Mouse (Mus musculus): ENCODE measurements around the gene Itpkc. TPM values are rescaled to one million over a fixed set of nuclear protein-coding genes. Genes with fewer than 3 reads are reported as not detected.

The Itpkc gene
- polyA plus RNA-seq, 1 experiment from 2014 or later, result 7.2 TPM

GRCm38 (mm10) chr7:27212626-27213025 lies 15.8 kb downstream of the Itpkc start:
- Histone ChIP-seq H3K9ac (no peak overlapping the region), H3K4me1 (no peaks in the 10 kb centered on the region), H3K27ac (no peak overlapping the region), H3K4me2 (replicated peaks) (no peak overlapping the region), H3K4me3 (no peak overlapping the region), H3K9me3 (no peaks in the 10 kb centered on the region), H3K27me3 (no peaks in the 10 kb centered on the region), H3K36me3 (peaks cover 86% of the 10 kb centered on the region)
- no peak for ATAC-seq (ENCODE audit: low FRiP score, low read depth)
- WGBS, result 82% methylated on average over 2 of the region's 2 CpGs

GRCm38 (mm10) chr7:27203730-27204449 lies 24.6 kb downstream of the Itpkc start:
- 96% methylated on average over 8 of the region's 8 CpGs for WGBS
- Histone ChIP-seq H3K4me1 (no peaks in the 10 kb centered on the region), H3K9me3 (no peaks in the 10 kb centered on the region), H3K4me3 (no peak overlapping the region), H3K4me2 (replicated peaks) (no peak overlapping the region), H3K36me3 (peaks cover 63% of the 10 kb centered on the region), H3K27ac (no peak overlapping the region), H3K9ac (no peak overlapping the region), H3K27me3 (no peaks in the 10 kb centered on the region)
- no peak for ATAC-seq (ENCODE audit: low FRiP score, low read depth)

- no peak for ATAC-seq (ENCODE audit: low FRiP score, low read depth)
- Histone ChIP-seq H3K4me1 (peaks cover 11% of the 10 kb centered on the region), H3K9me3 (no peaks in the 10 kb centered on the region), H3K36me3 (peaks cover 40% of the 10 kb centered on the region), H3K27ac (no peak overlapping the region), H3K4me3 (no peak overlapping the region), H3K27me3 (no peaks in the 10 kb centered on the region), H3K4me2 (replicated peaks) (no peak overlapping the region), H3K9ac (no peak overlapping the region)
- WGBS, result 91% methylated on average over 8 of the region's 8 CpGs
These were observed 29.7 kb downstream of the Itpkc start for GRCm38 (mm10) chr7:27198779-27199178.

- no peak overlapping the region for H3K4me3 ChIP-seq
- H3K36me3 ChIP-seq, result peaks cover 40% of the 10 kb centered on the region
- no peaks in the 10 kb centered on the region for H3K27me3 ChIP-seq
- no peak overlapping the region for H3K9ac ChIP-seq
- peaks cover 16% of the 10 kb centered on the region for H3K4me1 ChIP-seq
- no peaks in the 10 kb centered on the region for H3K9me3 ChIP-seq
- ATAC-seq (ENCODE audit: low FRiP score, low read depth), result no peak
- no peak overlapping the region for H3K27ac ChIP-seq
- H3K4me2 ChIP-seq (replicated peaks), result no peak overlapping the region
These were observed 30.1 kb downstream of the Itpkc start for GRCm38 (mm10) chr7:27198355-27198754.

GRCm38 (mm10) chr7:27197634-27198033 lies 30.8 kb downstream of the Itpkc start:
- no peaks in the 10 kb centered on the region for H3K27me3 ChIP-seq
- no peak overlapping the region for H3K9ac ChIP-seq
- WGBS, result 93% methylated on average over 8 of the region's 8 CpGs
- no peak overlapping the region for H3K4me2 ChIP-seq (replicated peaks)
- ATAC-seq (ENCODE audit: low FRiP score, low read depth), result no peak
- H3K36me3 ChIP-seq, result peaks cover 40% of the 10 kb centered on the region
- no peak overlapping the region for H3K27ac ChIP-seq
- no peaks in the 10 kb centered on the region for H3K9me3 ChIP-seq
- H3K4me1 ChIP-seq, result peaks cover 18% of the 10 kb centered on the region
- H3K4me3 ChIP-seq, result no peak overlapping the region

GRCm38 (mm10) chr7:27197136-27197535 lies 31.3 kb downstream of the Itpkc start:
- Histone ChIP-seq H3K27ac (no peak overlapping the region), H3K4me2 (replicated peaks) (peak overlapping the region; percentile 69; the same call in 1 of the 2 replicates), H3K4me1 (peaks cover 18% of the 10 kb centered on the region)

GRCm38 (mm10) chr7:27195681-27196611 lies 32.5 kb downstream of the Itpkc start, which contains the start of the genes BC024978 and Snrpa:
Gene BC024978 (plus strand): TSS chr7:27195781.
Gene Snrpa (minus strand): TSS chr7:27196271.
- Histone ChIP-seq H3K27ac (peak within 1 kb of the TSS; percentile 99), H3K4me2 (replicated peaks) (peak within 1 kb of the TSS; percentile 82)
- under 1% methylated on average over 64 of the region's 64 CpGs for WGBS

More at GRCm38 (mm10) chr7:27197136-27197535, 31.3 kb downstream of the Itpkc start:
- Histone ChIP-seq H3K36me3 (peaks cover 41% of the 10 kb centered on the region), H3K27me3 (no peaks in the 10 kb centered on the region), H3K4me3 (no peak overlapping the region), H3K9ac (no peak overlapping the region), H3K9me3 (no peaks in the 10 kb centered on the region)
- 83% methylated on average over 3 of the region's 3 CpGs for WGBS
- no peak for ATAC-seq (ENCODE audit: low FRiP score, low read depth)

GRCm38 (mm10) chr7:27193731-27194130 lies 34.7 kb downstream of the Itpkc start:
- no peaks in the 10 kb centered on the region for H3K27me3 ChIP-seq
- peak overlapping the region; percentile 82 for H3K4me2 ChIP-seq (replicated peaks)
- H3K27ac ChIP-seq, result no peak overlapping the region
- peak overlapping the region; percentile 31; the same call in 1 of the 2 replicates for H3K9ac ChIP-seq
- H3K4me1 ChIP-seq, result peaks cover 18% of the 10 kb centered on the region
- ATAC-seq (ENCODE audit: low FRiP score, low read depth), result no peak
- no peaks in the 10 kb centered on the region for H3K9me3 ChIP-seq
- H3K4me3 ChIP-seq, result no peak overlapping the region
- H3K36me3 ChIP-seq, result peaks cover 60% of the 10 kb centered on the region
- WGBS, result 83% methylated on average over 4 of the region's 4 CpGs

More at GRCm38 (mm10) chr7:27195681-27196611, 32.5 kb downstream of the Itpkc start, which contains the start of the genes BC024978 and Snrpa:
- Histone ChIP-seq H3K9ac (peak within 1 kb of the TSS; percentile 86), H3K9me3 (no peaks in the 10 kb centered on the region), H3K4me3 (peak within 1 kb of the TSS; percentile 80), H3K36me3 (peaks cover 44% of the 10 kb centered on the region), H3K4me1 (peaks cover 18% of the 10 kb centered on the region), H3K27me3 (no peaks in the 10 kb centered on the region)
- ATAC-seq (ENCODE audit: low FRiP score, low read depth), result peak; percentile 99

- no peak for ATAC-seq (ENCODE audit: low FRiP score, low read depth)
- H3K27me3 ChIP-seq, result no peaks in the 10 kb centered on the region
- no peak overlapping the region for H3K4me2 ChIP-seq (replicated peaks)
- no peak overlapping the region for H3K9ac ChIP-seq
- 92% methylated on average over 5 of the region's 5 CpGs for WGBS
- H3K4me3 ChIP-seq, result no peak overlapping the region
- H3K4me1 ChIP-seq, result peaks cover 18% of the 10 kb centered on the region
- H3K36me3 ChIP-seq, result peaks cover 71% of the 10 kb centered on the region
- H3K9me3 ChIP-seq, result no peaks in the 10 kb centered on the region
- H3K27ac ChIP-seq, result no peak overlapping the region
These were observed 36.0 kb downstream of the Itpkc start for GRCm38 (mm10) chr7:27192434-27192833.

GRCm38 (mm10) chr7:27189271-27189931 lies 39.1 kb downstream of the Itpkc start:
- Histone ChIP-seq H3K27me3 (no peaks in the 10 kb centered on the region), H3K9ac (no peak overlapping the region), H3K4me1 (peaks cover 11% of the 10 kb centered on the region), H3K27ac (no peak overlapping the region), H3K4me3 (no peak overlapping the region), H3K9me3 (no peaks in the 10 kb centered on the region), H3K36me3 (peaks cover 98% of the 10 kb centered on the region), H3K4me2 (replicated peaks) (no peak overlapping the region)
- WGBS, result 96% methylated on average over 10 of the region's 10 CpGs
- no peak for ATAC-seq (ENCODE audit: low FRiP score, low read depth)

- no peaks in the 10 kb centered on the region for H3K9me3 ChIP-seq
- H3K27me3 ChIP-seq, result no peaks in the 10 kb centered on the region
- WGBS, result 93% methylated on average over 5 of the region's 5 CpGs
- peaks cover 5% of the 10 kb centered on the region; the same call in 1 of the 2 replicates for H3K4me1 ChIP-seq
- H3K4me3 ChIP-seq, result no peak overlapping the region
- H3K27ac ChIP-seq, result no peak overlapping the region
- no peak overlapping the region for H3K4me2 ChIP-seq (replicated peaks)
- no peak for ATAC-seq (ENCODE audit: low FRiP score, low read depth)
- H3K9ac ChIP-seq, result no peak overlapping the region
- peaks cover 76% of the 10 kb centered on the region for H3K36me3 ChIP-seq
These were observed 42.5 kb downstream of the Itpkc start for GRCm38 (mm10) chr7:27185986-27186385.
